Mouse (Mus musculus) lung, embryonic 15.5 days (tissue): ENCODE results near the gene Svopl. TPM values are rescaled to one million over a fixed set of nuclear protein-coding genes. Genes with fewer than 3 reads are reported as not detected.

Experiments
- ATAC-seq: fragments of 200-750 bp; cut with Nextera tagmentation; 2 replicates; pipeline ENCODE4 v1.8.0; 2017; ENCODE audit warnings: moderate number of reproducible peaks, borderline replicate concordance; ENCODE audit not compliant: low FRiP score, low TSS enrichment; ENCODE audit errors: extremely low read depth
- H3K27ac ChIP-seq: fragments of 300-500 bp; sonication (generic); 2 replicates; pipeline ENCODE4 v1.5.1; 2015; ENCODE audit warnings: moderate library complexity, mild to moderate bottlenecking, inconsistent platforms
- H3K27me3 ChIP-seq: fragments of 300-500 bp; sonication (generic); 2 replicates; pipeline ENCODE4 v1.6.1; 2015; ENCODE audit warnings: inconsistent platforms
- H3K36me3 ChIP-seq: fragments of 300-500 bp; sonication (generic); 2 replicates; pipeline ENCODE4 v1.6.1; 2015; ENCODE audit warnings: inconsistent platforms
- H3K4me1 ChIP-seq: fragments of 300-500 bp; sonication (generic); 2 replicates; pipeline ENCODE4 v1.6.1; 2015; ENCODE audit warnings: inconsistent platforms
- H3K4me2 ChIP-seq: fragments of 300-500 bp; sonication (generic); 2 replicates; pipeline ENCODE4 v1.6.1; 2015; ENCODE audit warnings: inconsistent platforms, mild to moderate bottlenecking, moderate library complexity
- H3K4me3 ChIP-seq: fragments of 300-500 bp; sonication (generic); 2 replicates; pipeline ENCODE4 v1.5.1; 2015; ENCODE audit warnings: mild to moderate bottlenecking, inconsistent platforms
- H3K9ac ChIP-seq: fragments of 300-500 bp; sonication (generic); 2 replicates; pipeline ENCODE4 v1.6.1; 2015; ENCODE audit warnings: inconsistent platforms
- H3K9me3 ChIP-seq: fragments of 300-500 bp; sonication (generic); 2 replicates; pipeline ENCODE4 v1.6.1; 2016; ENCODE audit warnings: inconsistent platforms
- WGBS: fragments of 180-500 bp; shearing (Covaris S2); methylation state at CpG from one replicate; pipeline ENCODE4 v1.1.7; 2015; 5-methylcytosine and 5-hydroxymethylcytosine counted together
- polyA plus RNA-seq: library from polyadenylated mRNA; unstranded; fragments of >200 nt; fragmentation: Nextera tagmentation; extraction: Ambion mirVana; gene quantifications from 2 replicates; pipeline ENCODE4 v1.2.1, GENCODE M21; 2015

Svopl gene
- 0.97 and 1.3 TPM in 2 replicates for polyA plus RNA-seq

DNA sequence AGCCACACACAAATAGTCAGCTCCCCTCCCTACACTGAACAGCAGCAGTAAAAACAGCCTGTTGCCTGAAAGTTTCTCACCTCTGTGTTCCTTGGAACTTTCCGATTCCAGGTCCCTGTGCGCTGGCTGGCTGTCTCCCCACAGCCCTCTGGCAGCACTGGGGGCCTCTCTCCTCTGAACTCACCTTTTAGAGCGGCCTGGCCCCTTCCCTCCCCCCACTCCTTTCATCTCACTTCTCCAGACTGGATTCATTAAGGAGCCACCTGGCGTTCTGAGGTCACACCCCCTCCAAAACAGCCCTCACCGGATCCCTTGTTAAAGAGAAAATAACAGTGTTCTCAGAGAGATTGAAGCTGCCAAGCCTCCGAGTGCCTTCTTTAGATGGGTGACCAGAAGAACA, at the start of gene Svopl:
TSS of gene Svopl (minus strand) at position 159 of the 400 bp plus-strand sequence.
- Histone ChIP-seq H3K27me3 (no peaks in the 10 kb centered on the region), H3K27ac (no peak within 1 kb of the TSS), H3K4me3 (no peak within 1 kb of the TSS), H3K9me3 (no peaks in the 10 kb centered on the region), H3K9ac (no peak within 1 kb of the TSS), H3K36me3 (no peaks in the 10 kb centered on the region), H3K4me1 (peaks cover 6% of the 10 kb centered on the region), H3K4me2 (no peak within 1 kb of the TSS)
- no peak for ATAC-seq
- WGBS: 34% methylated on average over 6 of the region's 6 CpGs

DNA sequence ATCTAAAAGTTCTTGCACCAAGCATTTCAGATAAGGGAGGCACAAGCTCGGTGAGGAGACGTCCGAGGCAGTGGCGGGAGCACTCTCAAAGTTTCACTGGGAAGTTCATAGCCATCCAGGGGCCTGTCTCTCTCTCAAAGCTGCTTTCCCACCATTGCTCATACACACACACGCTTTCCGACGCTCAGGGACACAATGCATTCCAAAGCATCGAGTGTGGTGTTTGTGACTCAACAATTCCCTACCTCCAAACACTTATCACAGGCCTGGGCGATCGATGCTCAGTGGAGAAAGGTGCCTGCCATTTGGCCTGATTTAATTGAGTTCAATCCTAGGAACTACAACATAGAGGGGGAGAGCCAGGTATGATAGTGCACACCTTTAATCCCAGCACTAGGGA, 47.9 kb upstream of the Svopl start:
- ATAC-seq: no peak
- Histone ChIP-seq H3K4me1 (no peaks in the 10 kb centered on the region), H3K27me3 (no peaks in the 10 kb centered on the region), H3K36me3 (no peaks in the 10 kb centered on the region), H3K9ac (no peak overlapping the region), H3K9me3 (no peaks in the 10 kb centered on the region), H3K4me2 (no peak overlapping the region), H3K4me3 (no peak overlapping the region), H3K27ac (no peak overlapping the region)
- 81% methylated on average over 10 of the region's 10 CpGs for WGBS

DNA sequence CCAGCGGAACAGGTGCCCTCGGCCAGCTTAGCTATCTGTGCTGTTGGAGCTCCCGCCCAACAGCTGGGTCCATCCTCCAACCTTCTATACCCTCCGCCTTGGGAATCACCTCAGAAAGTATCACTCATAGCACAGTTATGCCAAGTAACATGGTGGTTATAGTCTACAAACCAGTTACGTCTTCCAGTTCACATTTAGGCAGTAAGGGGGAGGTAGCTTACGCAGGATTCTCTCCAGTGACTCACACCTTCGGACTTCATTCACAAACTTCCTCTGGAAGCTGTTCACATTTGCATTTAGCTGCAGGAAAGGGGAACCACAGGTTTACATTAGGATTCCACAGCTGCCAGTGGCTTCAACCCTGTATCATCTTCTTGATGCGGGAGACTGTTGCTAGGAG, 45.7 kb upstream of the Svopl start:
- H3K4me2 ChIP-seq: no peak overlapping the region
- no peaks in the 10 kb centered on the region for H3K4me1 ChIP-seq
- H3K9me3 ChIP-seq: no peaks in the 10 kb centered on the region
- H3K27me3 ChIP-seq: no peaks in the 10 kb centered on the region
- no peaks in the 10 kb centered on the region for H3K36me3 ChIP-seq
- WGBS: 90% methylated on average over 8 of the region's 8 CpGs
- no peak overlapping the region for H3K27ac ChIP-seq
- ATAC-seq: no peak
- H3K4me3 ChIP-seq: no peak overlapping the region
- H3K9ac ChIP-seq: no peak overlapping the region

DNA sequence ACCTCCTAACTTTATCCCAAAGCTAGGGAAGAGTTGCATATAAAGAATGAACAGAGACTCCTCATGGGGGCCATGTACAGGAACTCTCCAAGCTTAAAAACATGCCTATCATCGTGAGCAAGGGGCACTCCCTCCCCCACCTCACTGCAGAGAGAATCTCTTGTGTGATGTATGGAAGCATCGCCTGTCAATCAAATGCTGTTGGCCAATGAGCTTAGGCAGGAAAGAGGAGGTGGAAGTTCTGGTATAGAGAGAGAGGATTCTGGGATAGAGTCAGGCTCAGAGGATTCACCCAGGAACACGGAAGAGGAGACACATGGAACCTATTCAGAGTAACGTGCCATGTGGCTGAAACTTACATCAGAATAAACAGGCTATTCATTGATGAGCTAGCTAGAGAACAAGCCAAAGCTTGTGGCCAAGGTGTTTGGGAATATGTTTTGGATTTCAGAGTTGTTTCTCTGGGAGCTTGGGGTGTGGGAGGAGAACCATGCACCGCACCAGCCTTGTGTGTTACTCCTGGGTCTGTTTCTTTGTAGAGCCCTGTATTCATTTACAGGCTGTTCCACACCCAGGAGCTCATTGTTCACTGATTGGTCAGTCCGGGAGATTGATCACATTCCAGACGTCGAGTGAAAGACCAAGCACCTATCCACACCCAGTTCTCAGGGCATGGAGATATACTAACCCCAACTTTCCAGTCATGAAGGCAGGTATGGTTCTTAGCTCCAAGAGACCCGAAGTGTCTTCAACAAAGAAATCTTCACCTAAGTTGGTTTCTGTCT, 40.6 kb upstream of the Svopl start:
- no peak for ATAC-seq
- 69% methylated on average over 9 of the region's 9 CpGs for WGBS
- H3K4me3 ChIP-seq: no peak overlapping the region
- no peak overlapping the region for H3K9ac ChIP-seq
- no peaks in the 10 kb centered on the region for H3K9me3 ChIP-seq
- H3K27ac ChIP-seq: no peak overlapping the region
- H3K4me2 ChIP-seq: no peak overlapping the region
- H3K36me3 ChIP-seq: no peaks in the 10 kb centered on the region
- H3K27me3 ChIP-seq: no peaks in the 10 kb centered on the region
- peaks cover 1% of the 10 kb centered on the region; the same call in 1 of the 2 replicates for H3K4me1 ChIP-seq

DNA sequence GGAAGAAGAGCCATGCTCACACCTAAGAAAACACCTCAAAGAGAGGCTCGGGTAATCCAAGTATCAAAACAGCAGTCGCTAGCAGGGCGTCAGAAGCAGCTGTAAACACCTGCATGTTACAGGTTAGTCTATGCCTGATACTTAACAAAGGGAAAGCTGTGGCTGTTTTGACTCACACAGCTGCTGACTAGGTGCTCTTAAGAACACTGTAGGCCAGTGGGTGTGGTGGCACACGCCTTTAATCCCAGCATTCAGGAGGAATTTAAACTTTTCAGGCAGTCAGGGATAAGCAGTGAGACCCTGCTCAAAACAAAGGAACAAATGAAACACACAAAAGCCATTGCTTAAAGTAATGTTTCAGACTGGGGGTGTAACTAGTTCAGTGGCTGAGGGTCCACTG, 36.4 kb upstream of the Svopl start:
- H3K4me2 ChIP-seq: no peak overlapping the region
- H3K27ac ChIP-seq: no peak overlapping the region
- WGBS: 31% methylated on average over 4 of the region's 4 CpGs
- H3K9ac ChIP-seq: no peak overlapping the region
- H3K4me3 ChIP-seq: no peak overlapping the region
- no peak for ATAC-seq
- no peaks in the 10 kb centered on the region for H3K9me3 ChIP-seq
- H3K36me3 ChIP-seq: no peaks in the 10 kb centered on the region
- peaks cover 16% of the 10 kb centered on the region for H3K4me1 ChIP-seq
- H3K27me3 ChIP-seq: no peaks in the 10 kb centered on the region

DNA sequence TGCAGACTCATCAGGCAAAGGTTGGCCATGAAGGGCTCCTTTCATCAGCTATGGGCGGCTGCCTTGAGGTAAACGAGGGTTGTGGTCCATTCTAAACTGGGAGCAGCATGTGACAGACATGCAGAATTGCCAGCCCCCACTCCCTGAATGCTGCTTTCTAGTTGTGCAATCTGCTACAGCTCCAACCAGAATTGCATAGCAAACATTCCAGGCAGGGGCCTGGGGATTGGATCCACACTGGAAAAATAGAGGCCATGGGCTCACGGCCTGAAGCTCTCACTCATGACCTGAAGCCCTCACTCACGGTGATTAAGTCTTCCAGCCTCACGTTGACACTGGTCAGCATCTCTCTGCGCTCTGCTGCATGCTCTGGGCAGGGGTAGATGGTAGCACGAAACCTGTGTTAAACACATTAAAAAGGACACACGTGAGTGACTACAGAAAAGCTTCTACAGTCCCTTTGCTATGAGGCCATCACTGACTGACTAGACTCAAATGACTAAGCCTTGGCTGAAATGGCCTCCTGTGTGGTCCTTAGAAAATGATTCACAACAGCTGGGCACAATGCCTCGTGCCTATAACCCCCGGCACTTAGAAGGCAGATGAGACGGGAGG, 35.0 kb upstream of the Svopl start:
- peak; percentile 50; the same call in 1 of the 2 replicates for ATAC-seq
- Histone ChIP-seq H3K36me3 (no peaks in the 10 kb centered on the region), H3K27ac (peak overlapping the region; percentile 74), H3K9ac (no peak overlapping the region), H3K4me2 (peak overlapping the region; percentile 13; the same call in 1 of the 2 replicates), H3K9me3 (no peaks in the 10 kb centered on the region), H3K4me3 (no peak overlapping the region), H3K27me3 (no peaks in the 10 kb centered on the region), H3K4me1 (peaks cover 16% of the 10 kb centered on the region)
- 42% methylated on average over 11 of the region's 11 CpGs for WGBS

DNA sequence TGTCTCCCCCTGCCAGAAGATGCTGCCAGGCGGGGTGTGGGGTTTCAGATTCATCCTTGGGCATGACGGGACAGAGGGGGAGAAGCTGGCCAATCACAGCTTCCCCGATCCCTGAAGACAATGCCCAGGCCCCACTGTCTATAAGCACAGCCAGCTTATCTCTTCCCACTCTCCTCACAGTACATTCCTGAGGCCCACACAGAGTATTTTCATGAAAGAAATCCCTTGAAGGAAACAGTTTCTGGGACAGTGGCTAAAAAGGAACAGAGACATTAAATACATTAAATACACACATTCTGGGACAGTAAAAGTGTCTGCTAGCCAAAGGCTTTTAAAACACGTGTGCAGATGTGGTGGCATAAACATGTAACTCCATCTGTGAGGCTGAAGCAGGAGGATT, 33.6 kb upstream of the Svopl start:
- no peak for ATAC-seq

DNA sequence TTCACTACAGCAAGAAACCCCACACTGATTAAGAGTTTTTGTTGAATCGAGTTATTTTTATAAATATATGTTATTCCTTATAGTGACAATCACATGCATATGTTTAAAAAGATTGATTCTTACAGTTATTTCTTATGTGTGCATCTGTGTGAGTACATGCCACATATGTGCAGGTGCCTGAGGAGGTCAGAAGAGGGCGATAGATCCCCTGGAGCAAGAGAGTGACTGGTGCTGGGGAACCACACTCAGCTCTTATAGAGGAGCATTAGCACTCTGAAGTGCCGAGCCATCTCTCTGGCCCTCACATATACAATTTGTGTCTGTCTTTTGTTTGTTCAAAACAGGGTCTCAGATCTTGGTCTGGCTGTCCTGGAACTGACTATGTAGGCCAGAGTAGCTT, 26.8 kb upstream of the Svopl start:
- H3K4me3 ChIP-seq: no peak overlapping the region
- no peaks in the 10 kb centered on the region for H3K27me3 ChIP-seq
- no peaks in the 10 kb centered on the region for H3K4me1 ChIP-seq
- ATAC-seq: no peak
- H3K27ac ChIP-seq: no peak overlapping the region
- no peaks in the 10 kb centered on the region for H3K9me3 ChIP-seq
- no peak overlapping the region for H3K9ac ChIP-seq
- no peak overlapping the region for H3K4me2 ChIP-seq
- H3K36me3 ChIP-seq: no peaks in the 10 kb centered on the region
- 90% methylated on average over 3 of the region's 3 CpGs for WGBS

More for the DNA sequence above, 33.6 kb upstream of the Svopl start:
- H3K36me3 ChIP-seq: no peaks in the 10 kb centered on the region
- 38% methylated on average over 4 of the region's 4 CpGs for WGBS
- H3K4me3 ChIP-seq: no peak overlapping the region
- peaks cover 16% of the 10 kb centered on the region for H3K4me1 ChIP-seq
- no peaks in the 10 kb centered on the region for H3K27me3 ChIP-seq
- H3K9me3 ChIP-seq: no peaks in the 10 kb centered on the region
- H3K27ac ChIP-seq: no peak overlapping the region
- no peak overlapping the region for H3K4me2 ChIP-seq
- no peak overlapping the region for H3K9ac ChIP-seq

DNA sequence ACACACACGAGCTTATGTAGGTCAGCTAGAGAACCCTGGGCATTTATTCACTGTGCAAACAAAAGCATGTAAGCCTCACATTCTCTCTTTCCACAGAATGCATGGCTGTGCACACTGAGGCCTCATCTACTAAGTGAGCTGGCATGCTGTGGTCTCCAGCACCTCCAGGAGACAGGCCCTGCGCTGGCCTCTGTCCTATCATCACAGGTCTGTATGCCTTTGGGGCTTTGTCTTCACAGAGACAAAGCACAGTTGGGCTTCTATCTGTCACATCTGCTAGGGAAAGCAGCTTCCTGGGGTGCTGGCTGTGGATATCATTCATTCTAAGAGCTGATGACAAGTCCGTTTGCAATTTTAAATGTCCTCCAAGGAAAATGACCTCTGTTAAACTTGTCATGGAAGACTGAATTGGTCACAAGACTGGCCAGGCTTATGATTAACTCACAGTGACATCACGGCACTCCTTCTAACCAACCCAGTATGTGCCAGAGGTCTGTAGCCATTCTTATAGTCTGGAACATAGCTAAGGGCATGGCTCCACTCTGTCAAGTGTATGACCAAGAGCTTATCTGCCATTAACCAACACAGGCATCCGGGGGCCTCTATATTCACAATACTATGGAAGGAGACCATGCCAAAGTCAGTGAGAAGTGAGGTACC, 25.5 kb upstream of the Svopl start:
- Histone ChIP-seq H3K9me3 (no peaks in the 10 kb centered on the region), H3K9ac (no peak overlapping the region), H3K27ac (no peak overlapping the region), H3K27me3 (no peaks in the 10 kb centered on the region), H3K4me1 (no peaks in the 10 kb centered on the region), H3K36me3 (no peaks in the 10 kb centered on the region), H3K4me3 (no peak overlapping the region), H3K4me2 (no peak overlapping the region)
- no peak for ATAC-seq
- 65% methylated on average over 5 of the region's 5 CpGs for WGBS

DNA sequence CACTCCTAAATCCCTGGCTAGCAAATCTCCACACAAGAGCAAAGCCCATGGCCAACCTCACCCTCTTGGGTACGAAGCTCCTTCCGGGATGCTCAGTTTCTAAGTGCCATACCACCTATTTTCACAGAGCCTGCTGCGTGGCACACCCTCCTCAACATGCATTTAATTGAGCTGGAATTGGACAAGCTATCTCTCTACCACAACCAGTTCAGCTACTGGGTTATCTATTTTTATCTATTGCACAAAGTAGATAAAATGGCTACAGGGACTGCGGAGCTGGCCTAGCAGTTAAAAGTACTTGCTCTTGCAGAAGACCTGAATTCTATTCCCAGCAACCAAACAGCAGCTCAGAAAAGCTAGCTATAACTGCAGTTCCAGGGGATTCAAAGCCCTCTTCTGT, 24.5 kb upstream of the Svopl start:
- Histone ChIP-seq H3K9me3 (no peaks in the 10 kb centered on the region), H3K36me3 (no peaks in the 10 kb centered on the region), H3K27ac (no peak overlapping the region), H3K9ac (no peak overlapping the region), H3K27me3 (no peaks in the 10 kb centered on the region), H3K4me3 (no peak overlapping the region), H3K4me1 (no peaks in the 10 kb centered on the region), H3K4me2 (no peak overlapping the region)
- ATAC-seq: no peak
- 87% methylated on average over 4 of the region's 4 CpGs for WGBS

DNA sequence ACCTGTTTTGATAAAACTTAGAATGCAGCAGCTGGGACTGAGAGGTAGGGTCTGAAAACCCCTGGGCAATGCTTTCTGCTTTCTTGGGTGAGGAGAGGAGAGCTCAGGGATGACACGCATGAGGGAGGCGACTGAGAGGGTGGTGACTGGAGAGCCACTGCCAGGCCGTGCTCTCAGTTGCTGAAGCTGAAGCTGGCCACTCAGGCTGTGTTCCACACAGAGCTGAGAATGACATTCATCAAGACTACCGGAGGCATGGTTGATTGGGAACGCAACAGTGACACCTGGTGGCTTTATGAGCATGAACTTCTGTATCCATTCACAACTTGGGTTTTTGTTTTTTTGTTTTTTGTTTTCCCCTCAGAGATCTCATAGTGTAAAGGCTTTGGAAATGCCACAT, 19.4 kb upstream of the Svopl start:
- WGBS: under 1% methylated on average over 5 of the region's 5 CpGs
- ATAC-seq: peak; percentile 69; the same call in 1 of the 2 replicates

DNA sequence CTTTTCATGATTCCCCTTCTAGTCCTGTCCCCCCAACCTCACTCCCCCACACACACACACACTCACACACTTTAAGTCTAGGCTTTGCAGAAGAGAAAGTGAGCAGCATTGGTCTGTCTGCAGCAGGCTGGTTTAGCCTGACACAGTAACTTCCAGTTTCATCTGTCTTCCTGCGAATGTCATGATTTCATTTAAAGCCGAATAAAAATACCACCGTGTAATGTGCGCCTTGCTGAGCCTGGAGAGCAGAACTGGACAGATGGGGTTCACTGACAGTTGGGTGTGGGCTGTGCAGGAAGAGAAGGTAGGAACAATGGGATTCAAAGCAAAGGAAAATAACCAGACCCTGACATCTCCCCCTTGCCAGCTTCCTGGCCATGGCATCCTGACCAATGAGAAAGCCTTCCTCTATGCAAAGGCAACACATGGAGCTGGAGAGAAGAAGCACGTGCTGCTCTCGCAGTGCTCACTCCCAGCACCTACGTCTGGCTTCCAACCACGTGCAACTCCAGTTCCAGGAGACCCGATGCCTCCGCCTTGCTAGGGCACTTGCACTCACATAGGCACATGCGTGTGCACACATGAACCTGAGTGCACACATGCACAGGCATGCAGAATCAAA, 18.8 kb upstream of the Svopl start:
- Histone ChIP-seq H3K36me3 (no peaks in the 10 kb centered on the region), H3K9ac (no peak overlapping the region), H3K4me2 (no peak overlapping the region), H3K9me3 (no peaks in the 10 kb centered on the region), H3K27ac (no peak overlapping the region), H3K27me3 (no peaks in the 10 kb centered on the region), H3K4me1 (no peaks in the 10 kb centered on the region), H3K4me3 (no peak overlapping the region)
- 68% methylated on average over 11 of the region's 11 CpGs for WGBS
- ATAC-seq: no peak

More for the DNA sequence above, 19.4 kb upstream of the Svopl start:
- Histone ChIP-seq H3K9ac (no peak overlapping the region), H3K36me3 (no peaks in the 10 kb centered on the region), H3K4me2 (no peak overlapping the region), H3K27me3 (no peaks in the 10 kb centered on the region), H3K4me1 (no peaks in the 10 kb centered on the region), H3K9me3 (no peaks in the 10 kb centered on the region), H3K27ac (no peak overlapping the region), H3K4me3 (no peak overlapping the region)
